Mouse (Mus musculus) liver, embryonic 14.5 days (tissue): ENCODE measurements at regions not wholly inside any gene's neighbourhood (a gene's known extent, or its start where the extent isn't known, plus 50 kb on each side); places are given as distances from the start of the nearest gene placed in this dataset.

Experiments
- CTCF ChIP-seq: IDR thresholded peaks from 2 replicates; pipeline ENCODE4 v1.5.1; 2016; ENCODE audit warnings: antibody characterized with exemption, low read depth, control low read depth
- EP300 ChIP-seq: IDR thresholded peaks from 2 replicates; pipeline ENCODE4 v1.6.1; 2016; ENCODE audit warnings: antibody characterized with exemption, low read depth

DNA sequence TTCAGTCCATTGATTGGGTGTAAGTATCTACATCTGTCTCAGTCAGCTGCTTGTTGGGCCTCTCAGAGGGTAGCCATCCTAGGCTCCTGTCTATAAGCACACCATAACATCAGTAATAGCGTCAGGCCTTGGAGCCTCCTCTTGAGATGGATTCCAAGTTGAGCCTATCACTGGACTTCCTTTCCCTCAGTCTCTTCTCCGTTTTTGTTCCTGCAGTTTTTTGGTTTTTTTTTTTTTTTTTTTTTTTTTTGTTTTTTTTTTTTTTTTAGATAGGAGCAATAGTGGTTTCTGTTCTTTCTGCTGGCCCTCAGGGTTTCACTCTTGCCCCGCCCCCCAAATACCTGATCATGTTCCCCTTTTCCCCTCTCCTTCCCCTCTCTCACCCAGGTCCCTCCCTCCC is 80.6 kb upstream of the Dph5 start:
- TF ChIP-seq CTCF = no peak
- no peak for TF ChIP-seq EP300
